Mouse (Mus musculus) testis, postnatal 10 days (tissue): ENCODE data around the gene Gm11168.
"Not testable (repeated sequence)": the region's sequence is repeated elsewhere in the genome, so short reads cannot be mapped to it uniquely, and the experiment has no call there.

Experiments used
- DNase-seq: peaks from one replicate; pipeline ENCODE4 v3.0.0; 2021; ENCODE audit warnings: low spot score

The Gm11168 gene

DNA sequence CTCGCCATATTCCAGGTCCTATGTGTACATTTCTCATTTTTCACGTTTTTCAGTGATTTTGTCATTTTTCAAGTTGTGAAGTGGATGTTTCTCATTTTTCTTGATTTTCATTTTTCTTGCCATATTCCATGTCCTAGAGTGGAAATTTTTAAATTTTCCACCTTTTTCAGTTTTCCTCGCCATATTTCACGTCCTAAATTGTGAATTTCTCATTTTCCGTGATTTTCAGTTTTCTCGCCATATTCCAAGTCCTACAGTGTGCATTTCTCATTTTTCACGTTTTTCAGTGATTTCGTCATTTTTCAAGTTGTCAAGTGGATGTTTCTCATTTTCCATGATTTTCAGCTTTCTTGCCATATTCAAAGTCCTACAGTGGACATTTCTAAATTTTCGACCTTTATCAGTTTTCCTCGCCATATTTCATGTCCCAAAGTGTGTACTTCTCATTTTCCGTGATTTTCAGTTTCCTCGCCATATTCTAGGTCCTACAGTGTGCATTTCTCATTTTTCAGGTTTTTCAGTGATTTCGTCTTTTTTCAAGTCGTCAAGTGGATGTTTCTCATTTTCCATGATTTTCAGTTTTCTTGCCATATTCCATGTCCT lies at the start of gene Gm11168:
Gm11168 (plus strand) TSS at position 553 of the 603 bp plus-strand sequence.
- DNase-seq, result peak; percentile 47

GRCm38 (mm10) chr9:3000445-3000972 lies 2.6 kb upstream of the Gm11168 start, which contains the start of gene Gm10722:
Gm10722 (plus strand) TSS chr9:3000922.
- DNase-seq, result not testable (repeated sequence)

GRCm38 (mm10) chr9:3001006-3001405 lies 2.1 kb upstream of the Gm11168 start:
- DNase-seq, result peak; percentile 46

- DNase-seq, result peak; percentile 100
Observed at GRCm38 (mm10) chr9:3001948-3002659, 1.0 kb upstream of the Gm11168 start.

GRCm38 (mm10) chr9:3006179-3006578 lies 3.0 kb downstream of the Gm11168 start:
- DNase-seq, result not testable (repeated sequence)

- peak; percentile 86 for DNase-seq
Observed at GRCm38 (mm10) chr9:3006636-3007035, 3.5 kb downstream of the Gm11168 start.

- not testable (repeated sequence) for DNase-seq
Observed at GRCm38 (mm10) chr9:3007272-3007671, 4.1 kb downstream of the Gm11168 start.

DNA sequence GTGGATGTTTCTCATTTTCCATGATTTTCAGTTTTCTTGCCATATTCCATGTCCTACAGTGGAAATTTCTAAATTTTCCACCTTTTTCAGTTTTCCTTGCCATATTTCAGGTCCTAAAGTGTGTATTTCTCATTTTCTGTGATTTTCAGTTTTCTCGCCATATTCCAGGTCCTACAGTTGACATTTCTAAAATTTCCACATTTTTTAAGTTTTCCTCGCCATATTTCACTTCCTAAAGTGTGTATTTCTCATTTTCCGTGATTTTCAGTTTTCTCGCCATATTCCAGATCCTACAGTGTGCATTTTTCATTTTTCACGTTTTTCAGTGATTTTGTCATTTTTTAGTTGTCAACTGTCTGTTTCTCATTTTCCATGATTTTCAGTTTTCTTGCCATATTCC lies 6.2 kb downstream of the Gm11168 start:
- not testable (repeated sequence) for DNase-seq

- not testable (repeated sequence) for DNase-seq
Observed at GRCm38 (mm10) chr9:3012054-3012621, 9.0 kb downstream of the Gm11168 start.

DNA sequence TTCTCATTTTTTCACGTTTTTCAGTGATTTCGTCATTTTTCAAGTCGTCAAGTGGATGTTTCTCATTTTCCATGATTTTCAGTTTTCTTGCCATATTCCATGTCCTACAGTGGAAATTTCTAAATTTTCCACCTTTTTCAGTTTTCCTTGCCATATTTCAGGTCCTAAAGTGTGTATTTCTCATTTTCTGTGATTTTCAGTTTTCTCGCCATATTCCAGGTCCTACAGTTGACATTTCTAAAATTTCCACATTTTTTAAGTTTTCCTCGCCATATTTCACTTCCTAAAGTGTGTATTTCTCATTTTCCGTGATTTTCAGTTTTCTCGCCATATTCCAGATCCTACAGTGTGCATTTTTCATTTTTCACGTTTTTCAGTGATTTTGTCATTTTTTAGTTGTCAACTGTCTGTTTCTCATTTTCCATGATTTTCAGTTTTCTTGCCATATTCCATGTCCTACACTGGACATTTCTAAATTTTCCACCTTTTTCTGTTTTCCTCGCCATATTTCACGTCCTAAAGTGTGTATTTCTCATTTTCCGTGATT lies 9.7 kb downstream of the Gm11168 start, which contains the start of gene Gm10721:
Gm10721 (plus strand) TSS at position 408 of the 547 bp plus-strand sequence.
- not testable (repeated sequence) for DNase-seq

DNA sequence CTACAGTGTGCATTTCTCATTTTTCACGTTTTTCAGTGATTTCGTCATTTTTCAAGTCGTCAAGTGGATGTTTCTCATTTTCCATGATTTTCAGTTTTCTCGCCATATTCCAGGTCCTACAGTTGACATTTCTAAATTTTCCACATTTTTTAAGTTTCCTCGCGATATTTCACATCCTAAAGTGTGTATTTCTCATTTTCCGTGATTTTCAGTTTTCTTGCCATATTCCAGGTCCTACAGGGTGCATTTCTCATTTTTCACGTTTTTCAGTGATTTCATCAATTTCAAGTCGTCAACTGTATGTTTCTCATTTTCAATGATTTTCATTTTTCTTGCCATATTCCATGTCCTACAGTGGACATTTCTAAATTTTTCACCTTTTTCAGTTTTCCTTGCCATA lies 12.2 kb downstream of the Gm11168 start, which contains the start of gene Gm10720:
Gm10720 (plus strand) TSS at position 301 of the 400 bp plus-strand sequence.
- not testable (repeated sequence) for DNase-seq

DNA sequence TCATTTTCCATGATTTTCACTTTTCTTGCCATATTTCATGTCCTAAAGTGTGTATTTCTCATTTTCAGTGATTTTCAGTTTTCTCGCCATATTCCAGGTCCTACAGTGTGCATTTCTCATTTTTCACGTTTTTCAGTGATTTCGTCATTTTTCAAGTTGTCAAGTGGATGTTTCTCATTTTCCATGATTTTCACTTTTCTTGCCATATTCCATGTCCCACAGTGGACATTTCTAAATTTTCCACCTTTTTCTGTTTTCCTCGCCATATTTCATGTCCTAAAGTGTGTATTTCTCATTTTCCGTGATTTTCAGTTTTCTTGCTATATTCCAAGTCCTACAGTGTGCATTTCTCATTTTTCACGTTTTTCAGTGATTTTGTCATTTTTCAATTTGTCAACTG lies 12.8 kb downstream of the Gm11168 start:
- peak; percentile 48 for DNase-seq

DNA sequence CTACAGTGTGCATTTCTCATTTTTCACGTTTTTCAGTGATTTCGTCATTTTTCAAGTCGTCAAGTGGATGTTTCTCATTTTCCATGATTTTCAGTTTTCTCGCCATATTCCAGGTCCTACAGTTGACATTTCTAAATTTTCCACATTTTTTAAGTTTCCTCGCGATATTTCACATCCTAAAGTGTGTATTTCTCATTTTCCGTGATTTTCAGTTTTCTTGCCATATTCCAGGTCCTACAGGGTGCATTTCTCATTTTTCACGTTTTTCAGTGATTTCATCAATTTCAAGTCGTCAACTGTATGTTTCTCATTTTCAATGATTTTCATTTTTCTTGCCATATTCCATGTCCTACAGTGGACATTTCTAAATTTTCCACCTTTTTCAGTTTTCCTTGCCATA lies 14.0 kb downstream of the Gm11168 start, which contains the start of gene Gm10719:
Gm10719 (plus strand) TSS at position 301 of the 400 bp plus-strand sequence.
- not testable (repeated sequence) for DNase-seq

- peak; percentile 100 for DNase-seq
Observed at GRCm38 (mm10) chr9:3018944-3019343, 15.8 kb downstream of the Gm11168 start.

- DNase-seq, result peak; percentile 95
Observed at GRCm38 (mm10) chr9:3019835-3020727, 16.9 kb downstream of the Gm11168 start.

DNA sequence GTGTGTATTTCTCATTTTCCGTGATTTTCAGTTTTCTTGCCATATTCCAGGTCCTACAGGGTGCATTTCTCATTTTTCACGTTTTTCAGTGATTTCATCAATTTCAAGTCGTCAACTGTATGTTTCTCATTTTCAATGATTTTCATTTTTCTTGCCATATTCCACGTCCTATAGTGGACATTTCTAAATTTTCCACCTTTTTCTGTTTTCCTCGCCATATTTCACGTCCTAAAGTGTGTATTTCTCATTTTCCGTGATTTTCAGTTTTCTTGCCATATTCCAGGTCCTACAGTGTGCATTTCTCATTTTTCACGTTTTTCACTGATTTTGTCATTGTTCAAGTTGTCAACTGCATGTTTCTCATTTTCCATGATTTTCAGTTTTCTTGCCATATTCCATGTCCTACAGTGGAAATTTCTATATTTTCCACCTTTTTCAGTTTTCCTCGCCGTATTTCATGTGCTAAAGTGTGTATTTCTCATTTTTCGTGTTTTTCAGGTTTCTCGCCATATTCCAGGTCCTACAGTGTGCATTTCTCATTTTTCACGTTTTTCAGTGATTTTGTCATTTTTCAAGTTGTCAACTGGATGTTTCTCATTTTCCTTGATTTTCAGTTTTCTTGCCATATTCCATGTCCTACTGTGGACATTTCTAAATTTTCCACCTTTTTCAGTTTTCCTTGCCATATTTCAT lies 19.3 kb downstream of the Gm11168 start:
- DNase-seq, result peak; percentile 85

- DNase-seq, result peak; percentile 54
Observed at GRCm38 (mm10) chr9:3023312-3023984, 20.3 kb downstream of the Gm11168 start, which contains the start of gene Gm10718. Gm10718 (plus strand) TSS chr9:3023547.

GRCm38 (mm10) chr9:3023985-3024648 lies 21.0 kb downstream of the Gm11168 start:
- DNase-seq, result peak; percentile 76

DNA sequence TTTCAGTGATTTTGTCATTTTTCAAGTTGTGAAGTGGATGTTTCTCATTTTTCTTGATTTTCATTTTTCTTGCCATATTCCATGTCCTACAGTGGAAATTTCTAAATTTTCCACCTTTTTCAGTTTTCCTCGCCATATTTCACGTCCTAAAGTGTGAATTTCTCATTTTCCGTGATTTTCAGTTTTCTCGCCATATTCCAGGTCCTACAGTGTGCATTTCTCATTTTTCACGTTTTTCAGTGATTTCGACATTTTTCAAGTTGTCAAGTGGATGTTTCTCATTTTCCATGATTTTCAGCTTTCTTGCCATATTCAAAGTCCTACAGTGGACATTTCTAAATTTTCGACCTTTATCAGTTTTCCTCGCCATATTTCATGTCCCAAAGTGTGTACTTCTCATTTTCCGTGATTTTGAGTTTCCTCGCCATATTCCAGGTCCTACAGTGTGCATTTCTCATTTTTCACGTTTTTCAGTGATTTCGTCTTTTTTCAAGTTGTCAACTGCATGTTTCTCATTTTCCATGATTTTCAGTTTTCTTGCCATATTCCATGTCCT lies 21.8 kb downstream of the Gm11168 start, which contains the start of gene Gm10717:
Gm10717 (plus strand) TSS at position 506 of the 556 bp plus-strand sequence.
- peak; percentile 81 for DNase-seq
